Mouse (Mus musculus): ENCODE data around the gene Rab11a.
A peak's percentile ranks its signal among the peaks of the same experiment; 100 is the strongest.

Gene Rab11a

DNA sequence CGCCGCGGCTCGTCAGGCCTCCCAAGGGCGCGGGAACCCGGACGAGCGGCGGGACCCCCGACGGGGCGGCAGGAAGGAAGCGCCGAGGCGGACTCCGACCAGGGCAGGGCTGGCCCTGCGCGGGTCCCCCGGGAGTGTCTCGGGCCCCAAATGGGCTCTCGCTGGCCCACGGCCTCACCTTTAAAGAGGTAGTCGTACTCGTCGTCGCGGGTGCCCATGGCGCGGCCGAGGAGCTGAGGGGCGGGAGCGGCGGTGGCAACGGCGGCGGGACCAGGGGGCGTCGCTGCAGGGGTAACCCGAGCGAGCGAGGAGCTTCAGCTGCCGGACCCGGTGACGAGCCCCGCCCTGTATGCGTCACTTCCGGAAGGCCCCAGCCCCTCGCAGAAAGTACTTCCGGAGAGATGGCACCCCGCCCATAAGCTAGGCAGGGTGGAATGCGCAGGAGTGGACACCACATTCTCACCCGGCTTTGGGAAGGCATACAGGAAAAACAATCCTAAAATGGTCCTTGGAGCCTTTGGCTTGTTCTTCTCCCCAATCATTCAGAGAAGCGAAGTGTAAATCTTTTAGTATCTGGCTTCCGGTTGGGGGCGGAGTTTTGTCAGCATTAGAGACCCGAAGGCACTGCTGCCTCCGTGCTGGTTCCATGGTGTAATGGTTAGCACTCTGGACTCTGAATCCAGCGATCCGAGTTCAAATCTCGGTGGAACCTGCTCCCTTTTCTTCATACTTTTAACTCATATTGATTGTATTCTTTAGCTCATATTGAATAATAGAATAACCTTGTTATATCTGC, at the start of gene Rab11a:
TSS of gene Rab11a (minus strand) at position 353 of the 796 bp plus-strand sequence.
- DNase-seq (ENCODE audit: low spot score in 2 of 2) = peak; percentile 91 to 95

DNA sequence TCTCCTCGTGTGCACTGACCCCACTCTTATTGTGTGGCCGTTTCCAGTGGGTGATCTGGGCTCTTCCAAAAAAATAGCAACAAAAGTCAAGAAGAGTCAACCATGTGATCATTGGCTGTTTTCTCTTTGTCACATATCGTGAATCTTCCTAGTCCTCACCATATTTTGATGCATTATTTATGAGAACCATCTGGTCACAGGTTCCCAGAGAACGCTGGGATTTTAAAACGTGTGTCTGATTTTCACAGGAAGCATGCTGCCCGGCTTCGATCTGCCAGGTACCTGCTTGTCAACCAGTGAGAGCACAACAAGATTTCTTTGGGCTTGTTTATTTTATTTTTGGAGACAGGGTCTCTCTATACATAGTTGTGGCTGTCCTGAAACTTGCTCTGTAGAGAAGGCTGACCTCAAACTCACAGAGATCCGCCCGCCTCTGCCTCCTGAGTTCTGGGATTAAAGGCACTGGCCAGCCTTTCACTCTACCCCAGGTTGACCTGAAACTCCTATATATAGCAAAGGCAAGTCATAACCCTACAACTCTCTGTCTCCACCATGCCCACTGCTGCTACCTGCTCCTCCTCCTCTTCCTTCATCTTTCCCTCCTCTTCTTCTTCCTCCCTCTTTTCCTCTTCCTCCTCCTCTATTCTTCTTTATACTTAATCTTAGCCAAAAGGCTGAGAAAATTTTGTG, 48.8 kb upstream of the Rab11a start:
- no peak for DNase-seq (ENCODE audit: low spot score in 2 of 2)

DNA sequence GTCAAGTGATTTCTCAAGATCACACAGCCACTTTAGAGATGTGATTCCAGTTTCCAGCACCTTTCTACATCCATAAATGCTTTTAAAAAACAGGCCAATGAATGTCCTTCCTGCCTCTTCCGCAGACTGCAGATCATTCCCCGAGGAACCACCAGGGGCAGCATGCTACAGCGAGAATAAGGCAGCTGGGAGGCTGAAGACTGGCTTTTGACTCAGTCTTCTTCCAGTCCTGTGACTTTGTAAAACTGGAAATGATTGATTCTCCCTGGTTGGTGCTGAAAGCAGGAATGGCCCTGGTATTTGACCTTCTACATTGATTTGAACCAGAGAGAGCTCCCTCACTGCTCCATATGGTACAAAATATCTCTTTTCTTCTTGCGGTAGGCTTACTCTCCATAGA, 47.3 kb upstream of the Rab11a start:
- peak; percentile 75 to 84 for DNase-seq (ENCODE audit: low spot score in 2 of 2)

DNA sequence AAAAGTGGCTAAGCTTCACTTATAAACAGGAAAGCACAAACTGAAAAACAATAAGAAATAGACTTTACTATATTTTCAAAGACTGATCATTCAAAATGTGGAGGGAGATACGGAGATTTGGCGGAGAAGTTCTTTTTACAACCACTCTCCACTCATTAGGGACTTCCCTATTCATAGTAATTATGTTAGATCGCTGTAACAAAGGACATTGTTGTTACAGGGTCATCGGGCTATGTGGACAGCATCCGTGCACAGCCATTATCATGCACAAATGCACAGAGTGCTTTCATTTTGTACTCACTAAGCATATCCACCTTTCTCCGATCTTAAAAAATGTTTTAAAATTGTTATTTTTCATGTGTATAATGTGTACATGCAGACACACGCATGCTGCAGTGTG, 46.0 kb upstream of the Rab11a start:
- DNase-seq (ENCODE audit: low spot score in 2 of 2) = no peak

DNA sequence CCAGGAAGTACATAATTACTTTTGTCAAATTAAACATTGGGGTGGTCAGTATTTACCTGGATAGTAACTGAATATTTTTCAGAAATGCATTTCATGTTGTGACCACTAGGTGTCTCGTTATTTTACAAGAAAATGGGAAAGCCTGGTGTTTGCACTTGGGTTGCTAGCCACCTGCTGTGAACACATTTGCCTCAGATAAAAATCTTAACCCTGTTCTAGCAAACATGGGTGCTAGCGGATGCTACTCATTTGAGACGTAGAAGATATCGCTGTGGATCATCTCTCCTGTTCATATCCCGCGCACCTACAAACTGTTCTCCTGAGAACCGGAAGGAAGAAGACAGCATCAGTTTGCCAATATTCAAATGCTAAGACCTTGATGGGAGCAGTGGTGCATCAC, 42.1 kb upstream of the Rab11a start:
- DNase-seq (ENCODE audit: low spot score in 2 of 2) = no peak

DNA sequence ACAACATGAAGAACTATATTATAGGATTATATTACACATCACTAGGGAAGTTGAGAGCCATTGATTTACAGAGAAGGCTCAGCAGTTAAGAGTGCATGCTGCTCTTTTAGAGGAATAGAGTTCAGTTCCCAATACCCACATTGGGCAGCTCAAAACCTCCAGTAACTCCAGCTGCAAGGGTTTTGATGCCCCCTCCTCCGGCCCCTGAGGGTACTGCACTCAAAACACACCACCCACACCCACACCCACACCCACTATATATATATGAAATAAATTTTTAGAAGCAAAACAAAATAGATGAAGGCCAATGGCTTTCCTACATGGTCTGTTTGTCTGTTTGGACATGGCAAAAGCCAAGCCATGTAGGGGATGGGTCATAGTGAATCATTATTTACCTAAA, 40.6 kb upstream of the Rab11a start:
- no peak for DNase-seq (ENCODE audit: low spot score in 2 of 2)

DNA sequence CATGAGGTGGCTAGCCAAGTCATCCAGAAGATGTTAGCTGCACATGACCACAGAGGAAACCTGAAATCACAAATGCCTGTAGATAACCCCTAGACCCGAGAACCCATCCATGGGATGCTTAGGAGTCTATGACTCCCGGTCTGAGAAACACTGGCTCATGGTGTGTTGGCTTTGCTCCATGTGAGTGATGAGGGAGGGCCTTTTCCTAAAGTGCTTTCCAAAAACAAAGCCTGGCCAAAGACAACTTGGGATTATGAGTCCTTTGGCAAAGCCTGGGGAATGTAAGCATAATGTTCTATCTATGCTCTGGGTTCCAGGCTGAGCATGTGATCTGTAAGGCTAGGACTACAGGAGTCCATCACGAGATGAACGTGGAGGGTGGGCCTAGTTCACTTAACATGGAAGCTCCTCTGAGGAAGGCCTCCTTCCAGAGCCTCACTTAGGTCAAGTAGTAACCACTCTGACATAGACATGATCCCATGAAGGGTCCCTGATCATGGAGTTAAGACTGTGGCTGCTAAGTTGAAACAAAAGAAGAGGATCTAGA, 40.0 kb upstream of the Rab11a start:
- DNase-seq (ENCODE audit: low spot score in 2 of 2) = no peak

DNA sequence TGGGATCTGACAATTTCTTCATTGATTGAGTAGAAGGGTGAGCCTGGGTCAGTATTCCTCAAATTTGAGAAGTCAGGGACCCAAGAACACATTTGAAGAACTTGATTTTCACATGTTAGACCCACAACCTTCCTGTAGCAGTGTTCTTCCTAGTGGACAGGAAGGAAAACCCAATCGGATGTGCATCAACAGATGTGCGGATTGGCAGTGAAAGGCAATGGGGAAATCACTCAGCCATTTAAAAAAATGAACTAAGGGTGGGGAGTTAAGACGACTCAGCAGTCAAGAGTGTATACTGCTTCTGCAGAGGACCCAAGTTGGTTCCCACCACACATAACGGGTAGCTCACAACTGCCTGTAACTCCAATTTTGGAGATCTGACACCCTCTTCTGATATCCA, 37.9 kb upstream of the Rab11a start:
- DNase-seq (ENCODE audit: low spot score in 2 of 2) = no peak

DNA sequence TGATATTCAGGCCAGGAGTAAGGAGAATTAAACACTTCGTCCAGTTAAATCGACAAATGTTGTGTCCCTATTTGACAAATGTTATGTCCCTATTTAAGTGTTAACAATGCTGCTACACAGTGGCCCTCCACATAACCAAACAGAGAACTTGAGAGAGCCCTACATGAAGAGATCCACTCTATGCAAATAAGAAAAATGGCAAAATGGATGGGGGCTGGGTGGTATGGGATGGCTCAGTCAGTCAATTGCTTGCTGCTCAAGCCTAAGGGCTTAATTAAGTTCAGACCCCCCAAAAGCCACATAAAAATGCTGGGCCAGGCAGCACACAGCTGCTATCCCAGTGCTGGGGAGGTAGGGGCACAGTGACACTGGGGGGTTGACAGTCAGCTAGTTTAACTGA, 37.3 kb upstream of the Rab11a start:
- DNase-seq (ENCODE audit: low spot score in 2 of 2) = no peak

DNA sequence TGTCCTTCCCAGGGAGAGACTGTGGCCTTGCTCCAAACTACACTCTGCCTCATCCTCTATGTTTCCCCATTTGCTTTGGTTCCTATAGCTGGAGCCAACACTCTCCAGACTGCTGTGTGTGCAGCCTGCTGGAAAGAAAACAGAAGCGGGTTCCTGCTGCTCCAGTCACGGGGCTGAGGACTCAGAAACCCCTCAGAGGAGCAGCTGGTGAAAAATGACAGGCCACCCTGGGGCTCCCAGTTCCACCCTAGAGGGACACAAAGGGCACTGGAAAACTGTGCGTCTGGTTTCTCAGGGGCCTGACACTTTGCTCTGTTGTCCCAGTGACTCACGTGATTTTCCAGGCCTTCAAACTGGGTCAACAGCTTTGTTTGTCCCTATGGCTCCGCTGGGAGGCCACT, 36.9 kb upstream of the Rab11a start:
- no peak for DNase-seq (ENCODE audit: low spot score in 2 of 2)

DNA sequence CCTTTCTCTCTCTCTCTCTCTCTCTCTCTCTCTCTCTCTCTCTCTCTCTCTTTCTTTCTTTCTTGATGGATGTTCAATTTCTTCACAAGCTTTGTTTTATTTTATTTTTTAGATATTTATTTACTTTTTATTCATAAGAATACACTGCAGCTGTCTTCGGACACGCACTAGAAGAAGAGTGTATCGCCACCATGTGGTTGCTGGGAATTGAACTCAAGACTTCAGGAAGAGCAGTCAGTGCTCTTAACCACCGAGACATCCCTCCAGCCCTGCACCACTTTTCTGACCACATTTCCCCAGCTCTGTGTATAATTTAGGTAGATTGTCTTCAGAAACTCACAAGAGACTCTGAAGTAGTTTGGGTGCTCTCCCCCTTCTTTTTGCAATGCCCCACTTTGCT, 36.4 kb upstream of the Rab11a start:
- DNase-seq (ENCODE audit: low spot score in 2 of 2) = no peak

DNA sequence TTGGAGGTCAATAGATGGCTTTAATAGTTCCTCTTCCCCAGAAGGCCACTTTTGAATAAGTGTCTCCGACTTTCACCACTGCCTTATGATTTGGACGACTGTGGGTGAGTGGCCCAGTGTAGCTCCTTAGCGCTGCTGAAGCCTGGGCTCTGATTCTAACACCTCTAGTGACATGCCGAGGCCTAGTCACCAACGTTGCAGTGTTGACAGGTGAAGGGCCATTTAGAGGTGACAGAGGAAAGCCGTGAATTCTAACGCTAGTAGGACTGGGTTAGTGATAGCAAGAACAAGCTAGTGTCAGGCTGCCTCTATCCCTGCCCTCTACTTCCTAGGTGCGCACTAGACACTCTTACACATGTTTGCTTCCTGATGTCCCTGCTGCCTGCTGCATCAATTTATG, 35.7 kb upstream of the Rab11a start:
- no peak for DNase-seq (ENCODE audit: low spot score in 2 of 2)

DNA sequence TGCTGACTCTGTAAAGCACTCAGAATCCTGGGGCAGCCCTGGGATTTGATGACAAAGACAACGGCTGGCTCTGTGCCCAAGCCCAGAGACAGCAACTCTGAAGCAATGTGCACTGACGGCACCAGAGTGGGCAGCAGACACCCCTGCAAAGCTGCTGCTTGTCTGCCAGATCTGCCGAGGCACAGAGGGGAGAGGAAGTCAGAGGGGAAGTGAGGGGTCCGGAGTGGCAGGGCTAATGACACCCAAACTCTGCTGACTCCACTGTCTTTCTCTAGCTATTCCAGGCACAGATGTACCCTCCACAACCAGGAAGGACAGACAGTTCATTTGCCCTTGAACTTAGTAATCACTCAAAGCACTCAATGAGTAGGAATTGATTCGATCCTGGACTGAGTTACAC, 33.7 kb upstream of the Rab11a start:
- no peak for DNase-seq (ENCODE audit: low spot score in 2 of 2)

DNA sequence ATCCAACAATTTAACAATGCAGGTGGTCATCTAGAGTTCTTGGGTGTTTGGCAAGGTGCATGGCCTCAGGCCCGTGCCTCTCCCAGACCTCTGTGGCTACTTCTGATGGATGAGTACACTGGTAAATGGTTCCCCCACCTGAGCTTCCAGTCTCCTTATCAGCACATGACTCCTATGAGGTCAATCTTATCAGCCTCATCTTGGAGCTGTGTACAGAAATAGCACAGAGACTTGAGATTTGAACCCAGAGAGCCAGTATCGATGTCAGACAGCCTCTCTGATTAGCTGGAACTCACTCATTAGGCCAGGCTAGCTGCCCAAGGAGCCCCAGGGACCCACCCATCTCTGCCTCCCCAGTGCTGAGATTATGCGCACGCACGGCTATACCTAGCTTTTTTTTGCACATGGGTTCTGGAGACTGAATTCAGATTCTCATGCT, 32.9 kb upstream of the Rab11a start:
- DNase-seq (ENCODE audit: low spot score in 2 of 2) = no peak

DNA sequence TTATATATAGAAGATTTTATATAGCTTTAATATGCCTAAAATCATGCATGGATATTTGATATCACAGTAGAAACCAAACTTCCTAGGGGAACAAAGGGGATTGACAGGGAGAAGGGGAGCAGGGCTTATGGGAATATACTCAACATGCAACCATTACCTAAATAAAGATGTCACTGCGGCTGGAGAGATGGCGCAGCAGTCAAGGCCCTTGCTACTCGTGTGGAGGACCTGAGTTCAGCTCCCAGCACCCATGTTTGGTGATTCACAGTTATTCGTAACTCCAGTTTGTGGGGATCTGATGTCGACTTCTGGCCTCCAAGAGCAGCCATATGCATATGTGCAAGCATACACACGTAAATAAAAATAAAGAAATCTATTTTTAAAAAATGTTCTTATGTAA, 32.4 kb upstream of the Rab11a start:
- no peak for DNase-seq (ENCODE audit: low spot score in 2 of 2)

DNA sequence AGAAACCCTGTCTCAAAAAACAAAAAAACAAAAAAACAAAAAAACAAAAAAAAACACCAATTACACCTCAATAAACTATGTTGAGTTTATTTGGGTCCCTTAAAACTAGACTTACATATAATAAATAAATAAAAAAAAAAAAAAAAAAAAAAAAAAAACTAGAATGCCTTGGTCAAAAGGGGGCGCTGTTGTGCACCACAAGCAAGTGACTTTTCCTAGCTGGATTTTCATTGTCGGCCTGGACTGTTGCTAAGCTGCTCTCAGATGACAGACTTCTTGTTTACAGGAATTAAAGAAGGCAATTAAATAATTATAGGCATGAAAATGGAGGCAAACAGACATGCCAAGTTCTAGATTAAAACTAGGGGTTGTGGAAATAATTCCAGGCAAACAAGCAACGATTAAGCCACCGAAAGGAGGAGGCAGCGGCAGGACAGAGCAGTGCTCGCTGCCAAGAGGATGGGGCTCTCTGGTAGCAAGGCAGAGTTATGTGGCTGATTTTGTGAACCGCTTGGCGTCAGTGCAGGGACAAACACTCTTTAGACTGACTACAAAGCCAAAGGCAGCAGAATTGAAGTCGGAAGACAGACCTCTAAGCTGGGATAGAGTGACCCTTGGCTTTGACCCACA, 31.6 kb upstream of the Rab11a start:
- no peak for DNase-seq (ENCODE audit: low spot score in 2 of 2)

DNA sequence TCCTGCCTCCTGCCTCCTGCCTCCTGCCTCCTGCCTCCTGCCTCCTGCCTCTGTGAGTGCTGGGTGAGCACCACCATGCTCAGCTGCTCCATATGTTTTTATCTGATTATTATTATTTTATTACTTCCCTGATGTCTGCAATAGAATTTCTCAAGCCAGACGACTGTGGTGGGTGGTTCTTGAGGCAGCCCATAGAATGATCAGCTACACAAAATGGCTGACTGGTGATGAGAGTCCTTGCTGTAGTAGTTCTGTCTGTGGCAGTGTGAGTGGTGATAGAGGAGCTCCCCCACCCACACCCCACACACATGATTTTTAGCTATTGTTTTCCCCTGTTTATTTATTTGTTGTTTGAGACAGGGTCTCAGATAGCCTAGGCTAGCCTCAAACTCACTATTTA, 30.2 kb upstream of the Rab11a start:
- no peak for DNase-seq (ENCODE audit: low spot score in 2 of 2)

DNA sequence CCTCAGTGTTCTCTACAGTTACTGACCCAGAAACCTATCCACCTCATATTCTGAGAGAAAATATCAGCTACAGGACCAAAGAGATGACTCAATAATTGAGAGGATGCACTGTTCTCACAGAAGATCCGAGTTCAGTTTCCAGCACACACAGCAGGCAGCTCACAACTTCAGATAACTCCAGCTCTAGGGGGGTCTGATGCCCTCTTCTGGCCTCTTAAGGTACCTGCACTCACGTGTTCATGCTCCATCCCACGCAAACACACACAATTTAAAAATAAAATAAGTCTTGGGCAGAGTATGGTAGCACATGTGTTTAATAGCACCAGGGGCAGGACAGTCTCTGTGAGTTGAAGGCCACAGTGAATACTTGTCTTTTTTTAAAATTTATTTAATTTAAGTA, 28.6 kb upstream of the Rab11a start:
- no peak for DNase-seq (ENCODE audit: low spot score in 2 of 2)

DNA sequence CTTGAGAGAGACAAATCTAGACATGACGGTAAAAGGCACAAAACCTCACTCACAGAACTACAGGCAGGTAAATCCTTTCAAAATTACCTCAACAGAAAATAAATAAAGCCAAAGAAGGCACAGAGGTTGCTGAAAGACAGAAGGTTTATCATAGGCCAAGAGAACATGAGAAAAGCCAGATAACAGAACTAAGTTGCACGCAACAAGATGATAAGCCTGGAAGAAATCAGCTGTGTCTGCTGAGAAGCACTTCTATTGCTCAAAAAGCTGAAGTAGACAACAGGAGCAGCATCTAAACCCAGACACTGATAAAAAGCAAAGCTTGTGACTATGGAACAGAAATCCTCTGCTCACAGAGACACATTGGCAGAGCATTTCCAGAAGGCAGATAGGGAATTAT, 27.3 kb upstream of the Rab11a start:
- DNase-seq (ENCODE audit: low spot score in 2 of 2) = no peak

DNA sequence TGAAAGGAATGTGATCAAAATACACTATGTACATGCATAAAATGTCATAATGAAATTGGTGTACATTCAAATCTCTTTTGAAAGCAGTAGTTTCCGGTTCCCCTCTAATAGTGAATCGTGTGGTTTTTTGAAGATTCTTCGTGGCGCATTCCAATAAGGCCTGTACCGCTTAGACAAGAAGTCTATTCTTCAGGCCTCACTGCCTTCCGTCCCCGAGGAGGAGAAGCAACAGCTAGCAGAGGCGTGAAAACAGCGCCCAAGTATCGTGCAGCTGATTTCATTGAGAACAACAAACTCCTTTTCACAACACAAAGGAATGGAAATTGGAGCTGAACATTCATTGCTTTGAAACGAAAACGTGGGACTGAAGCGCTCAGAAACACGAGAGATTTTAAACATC, 20.5 kb upstream of the Rab11a start:
- no peak for DNase-seq (ENCODE audit: low spot score in 2 of 2)

DNA sequence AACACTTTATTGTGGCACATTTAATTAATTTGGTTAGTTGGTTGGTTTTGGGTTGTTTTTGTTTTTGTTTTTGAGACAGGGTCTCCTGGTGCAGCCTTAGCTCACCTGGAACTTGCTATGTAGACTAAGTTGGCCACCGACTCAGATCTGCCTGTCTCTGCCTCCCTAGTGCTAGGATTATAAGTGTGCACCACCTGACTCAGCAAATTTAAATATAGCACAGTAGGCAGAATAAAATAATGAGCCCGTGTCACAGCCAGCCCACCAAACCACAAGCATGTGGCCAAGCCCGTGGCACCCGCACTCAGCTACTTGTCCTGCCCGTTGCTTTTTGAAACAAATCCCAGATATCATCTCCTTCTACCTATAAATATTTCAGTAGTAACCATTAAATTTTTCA, 15.0 kb upstream of the Rab11a start:
- no peak for DNase-seq (ENCODE audit: low spot score in 2 of 2)

DNA sequence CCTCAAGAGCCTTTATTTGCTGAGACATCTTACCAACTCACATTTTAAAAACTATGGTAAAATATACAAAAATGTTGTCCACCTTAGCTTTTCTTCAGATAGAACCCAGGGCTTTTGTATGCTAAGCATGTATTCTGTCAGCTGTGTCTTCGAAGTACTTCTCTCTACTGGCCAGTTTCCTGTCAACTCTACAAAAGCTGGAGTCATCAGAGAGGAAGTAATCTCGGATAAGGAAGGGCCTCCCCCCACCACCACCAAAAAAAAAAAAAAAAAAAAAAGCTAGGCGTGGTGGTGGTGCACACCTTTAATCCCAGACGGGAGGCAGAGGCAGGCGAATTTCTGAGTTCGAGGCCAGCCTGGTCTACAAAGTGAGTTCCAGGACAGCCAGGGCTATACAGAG, 11.8 kb upstream of the Rab11a start:
- no peak for DNase-seq (ENCODE audit: low spot score in 2 of 2)

DNA sequence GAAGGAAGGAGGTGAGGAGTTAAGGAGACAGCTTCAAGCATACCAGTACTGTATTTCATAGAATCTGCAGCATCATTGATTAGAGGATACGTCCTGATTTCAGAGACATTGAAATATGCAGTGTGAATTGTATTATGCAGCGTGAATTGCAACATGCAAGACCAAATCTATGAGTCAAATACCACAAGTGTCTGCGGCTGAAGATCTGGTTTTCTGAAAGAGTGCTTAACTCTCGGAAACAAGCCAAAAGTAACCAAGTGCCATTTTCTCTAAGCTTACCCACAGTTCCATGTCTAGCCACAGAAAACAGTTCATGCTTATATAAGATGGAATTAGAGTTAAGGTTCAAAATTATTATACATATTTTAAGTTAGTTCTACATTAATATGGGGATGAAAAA, 10.2 kb upstream of the Rab11a start:
- no peak for DNase-seq (ENCODE audit: low spot score in 2 of 2)
